Mouse (Mus musculus) midbrain, embryonic 15.5 days (tissue): ENCODE results near the gene Paip2b. TPM values are rescaled to one million over a fixed set of nuclear protein-coding genes. Genes with fewer than 3 reads are reported as not detected.
A peak's percentile ranks its signal among the peaks of the same experiment; 100 is the strongest.
"Not testable (repeated sequence)": the region's sequence is repeated elsewhere in the genome, so short reads cannot be mapped to it uniquely, and the experiment has no call there.

ENCODE experiments used
- ATAC-seq: fragments of 200-750 bp; cut with Nextera tagmentation; replicated peaks from 2 replicates; pipeline ENCODE4 v1.8.0; 2017; ENCODE audit warnings: moderate TSS enrichment
- H3K27ac ChIP-seq: fragments of 300-500 bp; sonication (generic); 2 replicates; pipeline ENCODE4 v1.5.1; 2015; ENCODE audit warnings: mild to moderate bottlenecking, inconsistent platforms
- H3K27me3 ChIP-seq: fragments of 300-500 bp; sonication (generic); replicated peaks from 2 replicates; pipeline ENCODE4 v1.6.1; 2015; ENCODE audit warnings: inconsistent platforms
- H3K36me3 ChIP-seq: fragments of 300-500 bp; sonication (generic); replicated peaks from 2 replicates; pipeline ENCODE4 v1.6.1; 2015; ENCODE audit warnings: inconsistent platforms
- H3K4me1 ChIP-seq: fragments of 300-500 bp; sonication (generic); 2 replicates; pipeline ENCODE4 v1.6.1; 2015; ENCODE audit warnings: inconsistent platforms
- H3K4me2 ChIP-seq: fragments of 300-500 bp; sonication (generic); 2 replicates; pipeline ENCODE4 v1.6.1; 2015; ENCODE audit warnings: inconsistent platforms, mild to moderate bottlenecking, moderate library complexity
- H3K4me3 ChIP-seq: fragments of 300-500 bp; sonication (generic); 2 replicates; pipeline ENCODE4 v1.5.1; 2015; ENCODE audit warnings: mild to moderate bottlenecking, inconsistent platforms
- H3K9ac ChIP-seq: fragments of 300-500 bp; sonication (generic); 2 replicates; pipeline ENCODE4 v1.6.1; 2015; ENCODE audit warnings: mild to moderate bottlenecking, inconsistent platforms
- H3K9me3 ChIP-seq: fragments of 300-500 bp; sonication (generic); 2 replicates; pipeline ENCODE4 v1.6.1; 2016; ENCODE audit warnings: inconsistent platforms
- WGBS: fragments of 180-500 bp; shearing (Covaris S2); methylation state at CpG from one replicate; pipeline ENCODE4 v1.1.7; 2015; ENCODE audit warnings: mixed read lengths; 5-methylcytosine and 5-hydroxymethylcytosine counted together
- polyA plus RNA-seq: library from polyadenylated mRNA; unstranded; fragments of >200 nt; fragmentation: Nextera tagmentation; extraction: Ambion mirVana; gene quantifications from 2 replicates; pipeline ENCODE4 v1.2.1, GENCODE M21; 2015

The Paip2b gene
- polyA plus RNA-seq, 1 experiment from 2014 or later, result 28.4 TPM

DNA sequence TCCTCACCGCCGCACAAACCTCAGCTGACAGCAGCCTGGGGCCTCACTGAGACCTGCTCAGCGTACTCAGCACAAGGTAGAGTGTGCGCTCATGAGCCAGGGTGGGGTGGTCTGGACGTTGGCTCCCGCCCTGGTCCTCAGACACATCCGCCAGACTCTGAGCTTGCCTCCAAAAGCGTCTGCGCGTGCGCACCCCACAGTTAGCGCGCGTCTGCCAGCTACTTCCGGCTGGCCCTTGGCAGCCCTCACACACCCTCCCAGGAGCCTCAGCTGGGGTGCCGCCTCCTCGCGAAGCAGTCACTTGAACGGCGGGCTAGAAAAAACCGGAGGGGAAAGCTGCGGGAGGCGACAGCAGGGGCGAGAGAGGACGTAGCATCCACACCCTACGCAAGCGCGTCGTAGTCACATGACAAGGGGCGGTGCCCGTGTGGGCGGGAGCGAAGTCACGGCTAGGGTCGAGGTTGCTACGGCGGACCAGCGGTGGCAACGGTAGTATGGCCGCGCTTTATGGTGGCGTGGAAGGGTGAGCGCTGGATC lies 36.7 kb downstream of the Paip2b start, which contains the start of gene Nagk:
Gene Nagk, plus strand, starts transcription at position 223 of the 537 bp plus-strand sequence.
- Histone ChIP-seq H3K4me1 (peaks cover 15% of the 10 kb centered on the region), H3K36me3 (0 out of 2 replicates have a peak, but pooled peaks cover 13% of the 10 kb centered on the region), H3K27me3 (no peaks in the 10 kb centered on the region), H3K27ac (peak within 1 kb of the TSS; percentile 96), H3K9me3 (no peaks in the 10 kb centered on the region), H3K4me2 (peak within 1 kb of the TSS; percentile 73), H3K4me3 (peak within 1 kb of the TSS; percentile 79), H3K9ac (peak within 1 kb of the TSS; percentile 90)
- 0% methylated on average over 43 of the region's 43 CpGs for WGBS
- peak; percentile 95 for ATAC-seq

DNA sequence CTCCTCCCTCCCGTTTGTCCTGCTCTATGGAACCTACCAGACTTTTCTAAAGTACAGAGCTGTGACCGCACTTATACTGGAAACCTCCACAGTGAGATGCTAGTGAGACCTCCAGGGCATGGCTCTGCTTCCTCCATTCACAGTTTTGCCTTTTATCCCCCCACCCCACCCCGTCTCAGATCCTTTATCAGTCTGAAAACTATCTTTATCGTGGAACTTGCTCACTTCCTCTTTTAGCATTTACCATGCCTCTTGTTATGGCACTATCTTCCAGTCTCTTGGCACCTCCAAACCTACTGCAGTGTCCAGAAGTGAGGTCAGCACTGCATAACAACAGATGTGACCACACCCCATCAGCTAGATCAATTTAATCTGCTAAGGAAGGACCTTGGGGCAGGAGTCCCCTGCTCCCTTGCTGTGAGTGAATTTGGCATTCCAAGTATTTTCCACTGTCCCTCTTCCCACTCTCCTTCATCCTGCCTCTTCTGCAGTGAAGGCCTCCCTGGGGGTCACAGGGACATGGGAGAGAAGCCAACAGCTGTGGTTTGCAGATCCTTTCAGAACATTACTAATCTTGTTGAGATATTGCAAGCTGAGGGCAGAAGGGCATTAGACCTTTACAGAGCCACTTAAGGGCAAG lies 40.2 kb downstream of the Paip2b start:
- no peak overlapping the region for H3K4me2 ChIP-seq
- WGBS, result 73% methylated on average over 4 of the region's 4 CpGs
- no peak overlapping the region for H3K9ac ChIP-seq

GRCm38 (mm10) chr6:83790533-83790932 lies 41.0 kb downstream of the Paip2b start:
- H3K4me2 ChIP-seq, H3K27ac ChIP-seq, H3K27me3 ChIP-seq, H3K9ac ChIP-seq, ATAC-seq, H3K9me3 ChIP-seq, H3K36me3 ChIP-seq, H3K4me3 ChIP-seq, H3K4me1 ChIP-seq: not testable (repeated sequence)
- 79% methylated on average over 5 of the region's 5 CpGs for WGBS

More for the DNA sequence above, 40.2 kb downstream of the Paip2b start:
- H3K9me3 ChIP-seq, result no peaks in the 10 kb centered on the region
- H3K27ac ChIP-seq, result no peak overlapping the region
- peaks cover 12% of the 10 kb centered on the region for H3K4me1 ChIP-seq
- no peaks in the 10 kb centered on the region for H3K27me3 ChIP-seq
- H3K36me3 ChIP-seq, result no peaks in the 10 kb centered on the region
- ATAC-seq, result no peak
- H3K4me3 ChIP-seq, result no peak overlapping the region

GRCm38 (mm10) chr6:83788554-83788953 lies 43.0 kb downstream of the Paip2b start:
- Histone ChIP-seq H3K27ac (no peak overlapping the region), H3K4me3 (no peak overlapping the region), H3K27me3 (no peaks in the 10 kb centered on the region), H3K4me2 (no peak overlapping the region), H3K9me3 (no peaks in the 10 kb centered on the region), H3K9ac (no peak overlapping the region), H3K36me3 (no peaks in the 10 kb centered on the region), H3K4me1 (no peaks in the 10 kb centered on the region)
- no peak for ATAC-seq
- 43% methylated on average over 7 of the region's 7 CpGs for WGBS

- H3K9me3 ChIP-seq, result no peaks in the 10 kb centered on the region
- no peak overlapping the region for H3K4me3 ChIP-seq
- H3K27ac ChIP-seq, result no peak overlapping the region
- no peak overlapping the region for H3K4me2 ChIP-seq
- no peaks in the 10 kb centered on the region for H3K27me3 ChIP-seq
- H3K36me3 ChIP-seq, result no peaks in the 10 kb centered on the region
- H3K9ac ChIP-seq, result no peak overlapping the region
- 72% methylated on average over 3 of the region's 3 CpGs for WGBS
- ATAC-seq, result no peak
- H3K4me1 ChIP-seq, result no peaks in the 10 kb centered on the region
Measured at GRCm38 (mm10) chr6:83786426-83786825, 45.1 kb downstream of the Paip2b start.

- no peak overlapping the region for H3K4me3 ChIP-seq
- no peak overlapping the region for H3K27ac ChIP-seq
- H3K4me1 ChIP-seq, result peaks cover 15% of the 10 kb centered on the region
- no peak overlapping the region for H3K9ac ChIP-seq
- H3K27me3 ChIP-seq, result no peaks in the 10 kb centered on the region
- no peak overlapping the region for H3K4me2 ChIP-seq
- H3K36me3 ChIP-seq, result no peaks in the 10 kb centered on the region
- no peaks in the 10 kb centered on the region for H3K9me3 ChIP-seq
- no peak for ATAC-seq
- WGBS, result 12% methylated on average over 5 of the region's 5 CpGs
Measured at GRCm38 (mm10) chr6:83779026-83779425, 52.5 kb downstream of the Paip2b start.

GRCm38 (mm10) chr6:83778306-83778705 lies 53.2 kb downstream of the Paip2b start:
- Histone ChIP-seq H3K27ac (no peak overlapping the region), H3K9ac (no peak overlapping the region), H3K9me3 (no peaks in the 10 kb centered on the region), H3K4me2 (no peak overlapping the region), H3K4me1 (peaks cover 22% of the 10 kb centered on the region), H3K36me3 (no peaks in the 10 kb centered on the region), H3K4me3 (no peak overlapping the region), H3K27me3 (no peaks in the 10 kb centered on the region)
- ATAC-seq, result no peak
- 85% methylated on average over 7 of the region's 7 CpGs for WGBS

GRCm38 (mm10) chr6:83775638-83776293 lies 55.8 kb downstream of the Paip2b start, which contains the start of gene Tex261:
Tex261 (minus strand) TSS chr6:83775813.
- H3K9ac ChIP-seq, result peak within 1 kb of the TSS; percentile 96
- ATAC-seq, result peak; percentile 96
- WGBS, result under 1% methylated on average over 45 of the region's 45 CpGs

DNA sequence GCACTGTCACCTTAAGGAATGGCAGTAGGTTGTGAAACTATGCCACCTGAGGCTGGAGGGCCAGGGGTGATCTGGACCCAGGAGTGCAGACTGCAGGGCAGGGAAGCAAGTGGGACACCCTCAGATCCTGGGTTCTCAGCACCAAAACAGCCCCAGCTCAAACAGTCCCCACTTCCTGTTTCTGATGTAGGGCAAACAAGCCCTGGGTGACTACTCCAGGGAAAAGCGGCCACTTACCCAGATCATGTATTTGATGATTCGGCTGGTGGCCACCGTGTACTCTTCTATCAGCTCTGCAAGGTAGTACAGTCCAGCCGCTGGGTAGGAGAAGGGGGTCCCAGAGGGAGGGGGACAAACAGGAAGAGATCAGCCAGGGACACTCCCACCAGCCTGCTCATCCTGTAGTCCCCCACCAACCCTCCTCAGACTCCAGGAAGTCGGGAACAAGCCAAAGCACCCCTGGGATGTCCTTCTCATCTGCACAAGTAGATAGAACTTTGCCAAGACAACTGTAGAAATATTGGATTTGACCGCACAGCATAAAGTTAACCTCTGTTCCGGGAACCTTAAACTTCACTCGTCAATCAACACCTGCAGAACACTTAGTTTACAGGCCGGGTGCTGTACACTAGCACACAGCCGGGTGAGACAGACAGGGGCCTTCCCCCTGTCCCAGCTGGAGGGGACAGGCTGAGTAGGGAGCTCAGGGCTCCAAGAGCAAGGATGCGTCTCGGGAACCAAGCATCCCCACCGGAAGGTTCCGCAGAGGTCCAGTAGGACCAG lies 56.6 kb downstream of the Paip2b start:
- peak overlapping the region; percentile 86 for H3K27ac ChIP-seq
- peak; percentile 58 for ATAC-seq

More at GRCm38 (mm10) chr6:83775638-83776293, 55.8 kb downstream of the Paip2b start, which contains the start of gene Tex261:
- H3K9me3 ChIP-seq, result no peaks in the 10 kb centered on the region
- peak within 1 kb of the TSS; percentile 84 for H3K4me2 ChIP-seq
- H3K4me1 ChIP-seq, result peaks cover 27% of the 10 kb centered on the region
- H3K4me3 ChIP-seq, result peak within 1 kb of the TSS; percentile 93
- peak within 1 kb of the TSS; percentile 86 for H3K27ac ChIP-seq
- no peaks in the 10 kb centered on the region for H3K27me3 ChIP-seq
- H3K36me3 ChIP-seq, result peaks cover 3% of the 10 kb centered on the region; the same call in 1 of the 2 replicates

GRCm38 (mm10) chr6:83774126-83774525 lies 57.4 kb downstream of the Paip2b start:
- Histone ChIP-seq H3K4me1 (peaks cover 27% of the 10 kb centered on the region), H3K4me3 (peak overlapping the region; percentile 93; the same call in 1 of the 2 replicates), H3K9me3 (no peaks in the 10 kb centered on the region), H3K4me2 (peak overlapping the region; percentile 84), H3K36me3 (peaks cover 8% of the 10 kb centered on the region; the same call in 1 of the 2 replicates), H3K27ac (no peak overlapping the region), H3K27me3 (no peaks in the 10 kb centered on the region), H3K9ac (no peak overlapping the region)
- 73% methylated on average over 8 of the region's 9 CpGs for WGBS
- no peak for ATAC-seq

More for the DNA sequence above, 56.6 kb downstream of the Paip2b start:
- Histone ChIP-seq H3K4me1 (peaks cover 27% of the 10 kb centered on the region), H3K27me3 (no peaks in the 10 kb centered on the region), H3K4me3 (peak overlapping the region; percentile 93), H3K36me3 (peaks cover 5% of the 10 kb centered on the region; the same call in 1 of the 2 replicates), H3K4me2 (peak overlapping the region; percentile 84), H3K9me3 (no peaks in the 10 kb centered on the region), H3K9ac (peak overlapping the region; percentile 96)
- WGBS, result 2% methylated on average over 14 of the region's 14 CpGs

- H3K9me3 ChIP-seq, result no peaks in the 10 kb centered on the region
- 85% methylated on average over 5 of the region's 5 CpGs for WGBS
- ATAC-seq, result no peak
- H3K27ac ChIP-seq, result no peak overlapping the region
- no peak overlapping the region for H3K4me2 ChIP-seq
- H3K9ac ChIP-seq, result no peak overlapping the region
- no peak overlapping the region for H3K4me3 ChIP-seq
- peaks cover 6% of the 10 kb centered on the region; the same call in 1 of the 2 replicates for H3K4me1 ChIP-seq
- peaks cover 8% of the 10 kb centered on the region; the same call in 1 of the 2 replicates for H3K36me3 ChIP-seq
- H3K27me3 ChIP-seq, result peaks cover 9% of the 10 kb centered on the region
Measured at GRCm38 (mm10) chr6:83768485-83768884, 63.1 kb downstream of the Paip2b start.

DNA sequence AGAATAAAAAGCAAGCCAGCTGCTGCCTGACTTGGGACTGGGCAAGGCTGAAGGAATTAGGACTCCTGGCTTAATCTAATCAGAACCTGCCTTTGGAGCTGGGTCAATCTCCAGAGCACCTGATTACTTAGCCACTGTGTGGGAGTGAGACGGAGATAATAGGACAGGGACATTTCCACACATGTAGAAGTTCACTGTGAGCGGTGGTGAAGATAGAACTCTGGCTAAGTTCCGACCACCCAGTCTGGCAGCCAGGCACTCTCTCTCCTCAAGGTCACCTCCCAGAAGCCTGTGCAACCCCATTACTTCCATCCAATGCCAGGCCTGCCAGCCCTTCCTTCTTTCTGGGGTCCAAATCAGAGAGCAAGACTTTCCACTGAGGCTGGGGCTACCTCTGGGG lies 64.6 kb downstream of the Paip2b start:
- H3K27me3 ChIP-seq, result peaks cover 24% of the 10 kb centered on the region
- ATAC-seq, result no peak
- no peaks in the 10 kb centered on the region for H3K9me3 ChIP-seq
- no peak overlapping the region for H3K27ac ChIP-seq
- H3K4me1 ChIP-seq, result peaks cover 5% of the 10 kb centered on the region
- WGBS, result 88% methylated on average over 3 of the region's 3 CpGs
- 0 out of 2 replicates have a peak, but pooled peaks cover 8% of the 10 kb centered on the region for H3K36me3 ChIP-seq
- H3K9ac ChIP-seq, result no peak overlapping the region
- no peak overlapping the region for H3K4me3 ChIP-seq
- H3K4me2 ChIP-seq, result no peak overlapping the region
